Mouse (Mus musculus): ENCODE data around the gene Tnks1bp1. TPM values are rescaled to one million over a fixed set of nuclear protein-coding genes. Genes with fewer than 3 reads are reported as not detected.
A peak's percentile ranks its signal among the peaks of the same experiment; 100 is the strongest.

Tnks1bp1 gene
- polyA plus RNA-seq, 1 experiment: 218 TPM

- 82% methylated on average over 14 of the region's 14 CpGs for WGBS
These were observed 35.1 kb upstream of the Tnks1bp1 start for GRCm38 (mm10) chr2:85012679-85013078.

GRCm38 (mm10) chr2:85013826-85014587, 33.8 kb upstream of the Tnks1bp1 start:
- 73% methylated on average over 5 of the region's 5 CpGs for WGBS
- TF ChIP-seq POLR2A (IDR thresholded peaks at IDR 0.05; ENCODE audit: borderline replicate concordance, extremely low read depth, low read depth, low read length) (no peak), CTCF (IDR thresholded peaks at IDR 0.05; ENCODE audit: insufficient read depth, low read length) (no peak)
- Histone ChIP-seq H3K4me3 (replicated peaks; ENCODE audit: extremely low read depth, low read depth, low read length) (no peak overlapping the region), H3K4me1 (ENCODE audit: control insufficient read depth, insufficient read depth, low read length) (no peaks in the 10 kb centered on the region)
- DNase-seq: no peak

More at GRCm38 (mm10) chr2:85012679-85013078, 35.1 kb upstream of the Tnks1bp1 start:
- Histone ChIP-seq H3K4me1 (ENCODE audit: control insufficient read depth, insufficient read depth, low read length) (no peaks in the 10 kb centered on the region), H3K4me3 (replicated peaks; ENCODE audit: extremely low read depth, low read depth, low read length) (no peak overlapping the region)
- no peak for DNase-seq
- TF ChIP-seq CTCF (IDR thresholded peaks at IDR 0.05; ENCODE audit: insufficient read depth, low read length): no peak
- no peak for TF ChIP-seq POLR2A (IDR thresholded peaks at IDR 0.05; ENCODE audit: borderline replicate concordance, extremely low read depth, low read depth, low read length)

GRCm38 (mm10) chr2:85014588-85014982, 33.2 kb upstream of the Tnks1bp1 start:
- H3K4me3 ChIP-seq (replicated peaks; ENCODE audit: extremely low read depth, low read depth, low read length): no peak overlapping the region
- TF ChIP-seq POLR2A (IDR thresholded peaks at IDR 0.05; ENCODE audit: borderline replicate concordance, extremely low read depth, low read depth, low read length) (no peak), CTCF (IDR thresholded peaks at IDR 0.05; ENCODE audit: insufficient read depth, low read length) (no peak)
- 52% methylated on average over 3 of the region's 3 CpGs for WGBS
- H3K4me1 ChIP-seq (ENCODE audit: control insufficient read depth, insufficient read depth, low read length): no peaks in the 10 kb centered on the region
- no peak for DNase-seq

GRCm38 (mm10) chr2:85022043-85022442, 25.8 kb upstream of the Tnks1bp1 start:
- DNase-seq: no peak
- Histone ChIP-seq H3K4me3 (replicated peaks; ENCODE audit: extremely low read depth, low read depth, low read length) (no peak overlapping the region), H3K4me1 (ENCODE audit: control insufficient read depth, insufficient read depth, low read length) (no peaks in the 10 kb centered on the region)
- TF ChIP-seq POLR2A (IDR thresholded peaks at IDR 0.05; ENCODE audit: borderline replicate concordance, extremely low read depth, low read depth, low read length) (no peak), CTCF (IDR thresholded peaks at IDR 0.05; ENCODE audit: insufficient read depth, low read length) (peak; percentile 87)
- 32% methylated on average over 4 of the region's 4 CpGs for WGBS

- Histone ChIP-seq H3K4me3 (replicated peaks; ENCODE audit: extremely low read depth, low read depth, low read length) (no peak overlapping the region), H3K4me1 (ENCODE audit: control insufficient read depth, insufficient read depth, low read length) (no peaks in the 10 kb centered on the region)
- DNase-seq: no peak
- WGBS: 61% methylated on average over 3 of the region's 3 CpGs
- TF ChIP-seq POLR2A (IDR thresholded peaks at IDR 0.05; ENCODE audit: borderline replicate concordance, extremely low read depth, low read depth, low read length): no peak
- no peak for TF ChIP-seq CTCF (IDR thresholded peaks at IDR 0.05; ENCODE audit: insufficient read depth, low read length)
These were observed 21.6 kb upstream of the Tnks1bp1 start for GRCm38 (mm10) chr2:85026178-85026577.

- TF ChIP-seq CTCF (IDR thresholded peaks at IDR 0.05; ENCODE audit: insufficient read depth, low read length) (no peak), POLR2A (IDR thresholded peaks at IDR 0.05; ENCODE audit: borderline replicate concordance, extremely low read depth, low read depth, low read length) (no peak)
- no peak for DNase-seq
- 45% methylated on average over 5 of the region's 5 CpGs for WGBS
- no peaks in the 10 kb centered on the region for H3K4me1 ChIP-seq (ENCODE audit: control insufficient read depth, insufficient read depth, low read length)
- no peak overlapping the region for H3K4me3 ChIP-seq (replicated peaks; ENCODE audit: extremely low read depth, low read depth, low read length)
These were observed 20.5 kb upstream of the Tnks1bp1 start for GRCm38 (mm10) chr2:85027281-85027680.

GRCm38 (mm10) chr2:85029897-85030296, 17.9 kb upstream of the Tnks1bp1 start:
- no peak overlapping the region for H3K4me3 ChIP-seq (replicated peaks; ENCODE audit: extremely low read depth, low read depth, low read length)
- WGBS: 44% methylated on average over 6 of the region's 6 CpGs
- no peak for DNase-seq
- no peaks in the 10 kb centered on the region for H3K4me1 ChIP-seq (ENCODE audit: control insufficient read depth, insufficient read depth, low read length)
- no peak for TF ChIP-seq CTCF (IDR thresholded peaks at IDR 0.05; ENCODE audit: insufficient read depth, low read length)
- TF ChIP-seq POLR2A (IDR thresholded peaks at IDR 0.05; ENCODE audit: borderline replicate concordance, extremely low read depth, low read depth, low read length): no peak

GRCm38 (mm10) chr2:85030989-85031388, 16.8 kb upstream of the Tnks1bp1 start:
- no peak for DNase-seq
- no peak for TF ChIP-seq POLR2A (IDR thresholded peaks at IDR 0.05; ENCODE audit: borderline replicate concordance, extremely low read depth, low read depth, low read length)
- TF ChIP-seq CTCF (IDR thresholded peaks at IDR 0.05; ENCODE audit: insufficient read depth, low read length): no peak
- 50% methylated on average over 6 of the region's 6 CpGs for WGBS
- no peaks in the 10 kb centered on the region for H3K4me1 ChIP-seq (ENCODE audit: control insufficient read depth, insufficient read depth, low read length)
- H3K4me3 ChIP-seq (replicated peaks; ENCODE audit: extremely low read depth, low read depth, low read length): no peak overlapping the region

GRCm38 (mm10) chr2:85033121-85033520, 14.7 kb upstream of the Tnks1bp1 start:
- TF ChIP-seq CTCF (IDR thresholded peaks at IDR 0.05; ENCODE audit: insufficient read depth, low read length) (no peak), POLR2A (IDR thresholded peaks at IDR 0.05; ENCODE audit: borderline replicate concordance, extremely low read depth, low read depth, low read length) (no peak)
- 81% methylated on average over 2 of the region's 2 CpGs for WGBS
- Histone ChIP-seq H3K4me3 (replicated peaks; ENCODE audit: extremely low read depth, low read depth, low read length) (no peak overlapping the region), H3K4me1 (ENCODE audit: control insufficient read depth, insufficient read depth, low read length) (peaks cover 1% of the 10 kb centered on the region; the same call in 1 of the 2 replicates)
- no peak for DNase-seq

GRCm38 (mm10) chr2:85034169-85034568, 13.7 kb upstream of the Tnks1bp1 start:
- no peak overlapping the region for H3K4me3 ChIP-seq (replicated peaks; ENCODE audit: extremely low read depth, low read depth, low read length)
- TF ChIP-seq POLR2A (IDR thresholded peaks at IDR 0.05; ENCODE audit: borderline replicate concordance, extremely low read depth, low read depth, low read length): no peak
- TF ChIP-seq CTCF (IDR thresholded peaks at IDR 0.05; ENCODE audit: insufficient read depth, low read length): no peak
- H3K4me1 ChIP-seq (ENCODE audit: control insufficient read depth, insufficient read depth, low read length): peaks cover 3% of the 10 kb centered on the region; the same call in 1 of the 2 replicates
- WGBS: 62% methylated on average over 7 of the region's 7 CpGs
- no peak for DNase-seq
